Mouse (Mus musculus): ENCODE measurements at regions not wholly inside any gene's neighbourhood (a gene's known extent, or its start where the extent isn't known, plus 50 kb on each side); places are given as distances from the start of the nearest gene placed in this dataset.

DNA sequence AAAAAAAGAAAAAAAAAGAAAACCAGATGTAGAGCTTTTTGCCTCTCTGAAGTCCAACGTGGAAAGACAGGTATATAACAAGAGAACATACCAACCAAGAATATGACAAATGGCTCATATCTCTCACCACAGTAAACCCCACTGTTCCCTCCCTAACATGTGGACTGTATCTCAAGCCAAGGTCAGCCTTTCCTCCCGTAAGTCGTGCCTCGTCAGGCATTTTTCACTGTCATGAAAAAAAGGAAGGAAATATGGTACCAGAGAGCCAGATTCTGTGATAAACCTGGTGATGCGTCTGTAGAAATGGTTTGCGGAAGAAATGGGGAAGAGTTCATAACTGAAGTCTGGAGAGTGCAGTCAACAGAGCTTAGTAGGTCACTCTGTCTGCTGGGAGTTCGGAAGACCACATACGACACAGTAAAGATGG, 185.7 kb downstream of the Rpap3 start:
- Histone ChIP-seq H3K9me3 (ENCODE audit: control insufficient read depth, low read length) (no peaks in the 10 kb centered on the region), H3K27me3 (ENCODE audit: control insufficient read depth, insufficient read depth, low read length) (no peaks in the 10 kb centered on the region), H3K4me1 (replicated peaks; ENCODE audit: control insufficient read depth in 2 of 2, insufficient read depth in 2 of 2, low read length in 1 of 2) (peaks cover 0 to 4% of the 10 kb centered on the region in 2 experiments; a peak in 2 of 4 replicates), H3K27ac (no peak overlapping the region), H3K36me3 (replicated peaks; ENCODE audit: control insufficient read depth, insufficient read depth, low read depth) (no peaks in the 10 kb centered on the region), H3K4me2 (ENCODE audit: low read depth) (no peak overlapping the region), H3K9ac (replicated peaks) (no peak overlapping the region), H3K4me3 (ENCODE audit: insufficient read depth in 1 of 2, low read depth in 2 of 2, low read length in 2 of 2) (no peak overlapping the region)
- no peak for ATAC-seq (ENCODE audit: insufficient read depth)
- 11% methylated on average over 8 of the region's 8 CpGs for WGBS (ENCODE audit: insufficient replicate concordance)
- peak in 1 of 3 experiments; percentile 1 for DNase-seq (ENCODE audit: low read depth in 3 of 3, low spot score in 3 of 3)
- no peak for TF ChIP-seq CTCF (IDR thresholded peaks at IDR 0.05; ENCODE audit: low read depth)
- TF ChIP-seq EP300 (IDR thresholded peaks at IDR 0.05; ENCODE audit: low read depth): no peak

DNA sequence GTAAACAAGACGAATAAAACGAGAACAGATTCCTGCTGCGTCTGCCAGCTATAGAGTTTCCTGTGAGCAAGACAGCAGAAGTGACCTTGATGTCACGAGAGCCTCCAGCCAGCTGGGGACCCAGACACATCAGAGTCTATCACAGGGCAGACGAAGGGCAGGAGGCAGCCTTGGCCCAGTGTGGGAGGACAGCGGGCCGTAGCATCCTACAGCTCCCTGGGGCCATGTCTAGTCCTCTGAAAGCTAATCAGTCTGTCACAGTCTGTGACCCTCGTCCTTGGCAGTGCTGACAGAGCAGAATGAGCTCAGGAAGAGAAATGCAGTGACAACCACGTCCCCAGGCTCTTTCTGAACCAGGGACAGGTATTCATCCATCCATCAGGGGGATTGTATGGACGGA, 187.7 kb downstream of the Rpap3 start:
- no peaks in the 10 kb centered on the region for H3K27me3 ChIP-seq (ENCODE audit: control insufficient read depth, insufficient read depth, low read length)
- no peak overlapping the region for H3K27ac ChIP-seq
- H3K4me2 ChIP-seq (ENCODE audit: low read depth): no peak overlapping the region
- no peak overlapping the region for H3K9ac ChIP-seq (replicated peaks)
- no peak overlapping the region for H3K4me3 ChIP-seq (ENCODE audit: insufficient read depth in 1 of 2, low read depth in 2 of 2, low read length in 2 of 2)
- H3K4me1 ChIP-seq (replicated peaks; ENCODE audit: control insufficient read depth in 2 of 2, insufficient read depth in 2 of 2, low read length in 1 of 2): peaks cover 0 to 4% of the 10 kb centered on the region in 2 experiments; a peak in 2 of 4 replicates
- no peaks in the 10 kb centered on the region for H3K36me3 ChIP-seq (replicated peaks; ENCODE audit: control insufficient read depth, insufficient read depth, low read depth)
- DNase-seq (ENCODE audit: low read depth in 3 of 3, low spot score in 3 of 3) (no peak), ATAC-seq (ENCODE audit: insufficient read depth) (no peak)
- H3K9me3 ChIP-seq (ENCODE audit: control insufficient read depth, low read length): no peaks in the 10 kb centered on the region
- no peak for TF ChIP-seq EP300 (IDR thresholded peaks at IDR 0.05; ENCODE audit: low read depth)
- TF ChIP-seq CTCF (IDR thresholded peaks at IDR 0.05; ENCODE audit: low read depth): no peak
- WGBS (ENCODE audit: insufficient replicate concordance): 59% methylated on average over 10 of the region's 10 CpGs

DNA sequence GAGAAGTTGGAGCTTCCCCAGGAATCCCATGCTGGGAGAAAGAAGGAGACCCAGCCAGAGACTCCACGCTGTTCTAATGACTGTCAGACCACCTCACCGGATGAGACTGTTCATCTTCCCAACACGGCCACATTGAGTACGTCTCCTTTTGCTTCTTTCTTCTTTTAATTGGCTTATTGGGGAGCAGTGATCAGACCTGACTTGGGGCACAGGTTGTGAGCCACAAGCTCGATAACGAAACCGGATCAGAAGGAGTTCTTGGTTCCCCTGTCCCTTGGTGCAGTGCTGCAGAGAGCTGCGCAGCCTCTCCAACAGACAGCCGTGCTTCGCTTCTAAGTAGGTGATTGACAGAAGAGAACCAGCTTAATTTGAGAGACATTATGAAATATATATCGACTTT, 188.4 kb downstream of the Rpap3 start:
- Histone ChIP-seq H3K27ac (no peak overlapping the region), H3K27me3 (ENCODE audit: control insufficient read depth, insufficient read depth, low read length) (no peaks in the 10 kb centered on the region), H3K4me3 (ENCODE audit: insufficient read depth in 1 of 2, low read depth in 2 of 2, low read length in 2 of 2) (no peak overlapping the region), H3K4me2 (ENCODE audit: low read depth) (no peak overlapping the region), H3K9me3 (ENCODE audit: control insufficient read depth, low read length) (no peaks in the 10 kb centered on the region), H3K4me1 (replicated peaks; ENCODE audit: control insufficient read depth in 2 of 2, insufficient read depth in 2 of 2, low read length in 1 of 2) (peaks cover 0 to 4% of the 10 kb centered on the region in 2 experiments; a peak in 2 of 4 replicates), H3K36me3 (replicated peaks; ENCODE audit: control insufficient read depth, insufficient read depth, low read depth) (no peaks in the 10 kb centered on the region), H3K9ac (replicated peaks) (no peak overlapping the region)
- TF ChIP-seq EP300 (IDR thresholded peaks at IDR 0.05; ENCODE audit: low read depth) (no peak), CTCF (IDR thresholded peaks at IDR 0.05; ENCODE audit: low read depth) (no peak)
- 76% methylated on average over 11 of the region's 11 CpGs for WGBS (ENCODE audit: insufficient replicate concordance)
- ATAC-seq (ENCODE audit: insufficient read depth): no peak
- no peak for DNase-seq (ENCODE audit: low read depth in 3 of 3, low spot score in 3 of 3)

DNA sequence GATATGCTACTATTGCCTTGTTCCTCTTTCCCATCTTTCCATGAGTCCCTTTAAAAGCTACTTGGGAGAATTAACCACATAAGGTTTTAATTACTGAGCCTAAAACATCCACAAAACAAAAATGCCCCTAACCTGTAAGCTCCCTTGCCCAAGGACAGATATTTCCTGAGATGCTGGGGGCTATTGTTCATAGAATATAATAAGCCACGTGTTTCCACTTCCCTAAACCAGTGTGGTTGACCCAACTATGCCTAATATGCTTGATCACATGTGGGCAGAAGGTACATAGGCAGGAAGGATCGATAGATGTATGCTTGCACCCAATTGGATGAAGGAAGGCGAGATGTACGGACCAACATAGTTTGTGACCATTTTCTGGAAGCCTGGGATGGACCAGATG, 189.9 kb downstream of the Rpap3 start:
- ATAC-seq (ENCODE audit: insufficient read depth): no peak
- no peak overlapping the region for H3K9ac ChIP-seq (replicated peaks)
- H3K27ac ChIP-seq: no peak overlapping the region
- TF ChIP-seq EP300 (IDR thresholded peaks at IDR 0.05; ENCODE audit: low read depth) (no peak), CTCF (IDR thresholded peaks at IDR 0.05; ENCODE audit: low read depth) (no peak)
- H3K9me3 ChIP-seq (ENCODE audit: control insufficient read depth, low read length): no peaks in the 10 kb centered on the region
- no peaks in the 10 kb centered on the region for H3K36me3 ChIP-seq (replicated peaks; ENCODE audit: control insufficient read depth, insufficient read depth, low read depth)
- H3K4me1 ChIP-seq (replicated peaks; ENCODE audit: control insufficient read depth in 2 of 2, insufficient read depth in 2 of 2, low read length in 1 of 2): peaks cover 0 to 3% of the 10 kb centered on the region in 2 experiments; a peak in 2 of 4 replicates
- 50% methylated on average over 4 of the region's 4 CpGs for WGBS (ENCODE audit: insufficient replicate concordance)
- no peak for DNase-seq (ENCODE audit: low read depth in 3 of 3, low spot score in 3 of 3)
- no peak overlapping the region for H3K4me2 ChIP-seq (ENCODE audit: low read depth)
- H3K27me3 ChIP-seq (ENCODE audit: control insufficient read depth, insufficient read depth, low read length): no peaks in the 10 kb centered on the region
- no peak overlapping the region for H3K4me3 ChIP-seq (ENCODE audit: insufficient read depth in 1 of 2, low read depth in 2 of 2, low read length in 2 of 2)

DNA sequence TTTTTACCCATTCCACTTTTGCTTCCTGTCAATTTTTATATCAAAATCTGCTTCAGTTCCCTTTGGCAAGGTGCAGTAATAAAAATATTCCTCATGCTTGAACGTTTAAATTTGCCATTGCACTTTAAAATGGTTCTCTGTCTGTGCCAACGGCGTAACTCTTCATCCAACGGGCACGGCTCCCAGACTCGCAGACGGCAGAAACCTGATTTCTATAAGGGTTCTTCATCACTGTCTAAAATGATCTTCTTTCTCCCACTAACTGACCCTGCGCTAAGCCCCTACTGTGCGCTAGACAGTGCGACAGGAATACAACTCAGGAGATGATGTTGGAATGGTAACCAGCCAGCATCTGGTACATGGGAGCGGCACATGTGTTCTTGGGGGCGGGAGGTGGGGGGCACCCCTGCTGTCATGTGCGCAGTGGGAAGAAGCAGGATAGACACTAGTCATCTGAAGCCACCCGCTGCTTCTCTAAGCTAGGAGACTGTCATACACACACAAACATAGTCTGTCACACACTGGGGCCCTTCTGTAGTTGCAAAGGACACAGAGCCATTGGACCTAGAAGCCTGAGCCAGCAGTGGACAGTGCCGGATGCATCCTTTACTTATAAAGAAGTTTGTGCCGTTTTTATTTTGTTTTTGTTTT, 197.8 kb downstream of the Rpap3 start:
- no peak overlapping the region for H3K9ac ChIP-seq (replicated peaks)
- no peak for DNase-seq (ENCODE audit: low read depth in 3 of 3, low spot score in 3 of 3)
- no peak overlapping the region for H3K4me2 ChIP-seq (ENCODE audit: low read depth)
- H3K4me1 ChIP-seq (replicated peaks; ENCODE audit: control insufficient read depth in 2 of 2, insufficient read depth in 2 of 2, low read length in 1 of 2): no peaks in the 10 kb centered on the region
- H3K9me3 ChIP-seq (ENCODE audit: control insufficient read depth, low read length): no peaks in the 10 kb centered on the region
- H3K27me3 ChIP-seq (ENCODE audit: control insufficient read depth, insufficient read depth, low read length): no peaks in the 10 kb centered on the region
- no peak for ATAC-seq (ENCODE audit: insufficient read depth)
- no peak for TF ChIP-seq CTCF (IDR thresholded peaks at IDR 0.05; ENCODE audit: low read depth)
- TF ChIP-seq EP300 (IDR thresholded peaks at IDR 0.05; ENCODE audit: low read depth): no peak
- H3K4me3 ChIP-seq (ENCODE audit: insufficient read depth in 1 of 2, low read depth in 2 of 2, low read length in 2 of 2): no peak overlapping the region
- 79% methylated on average over 16 of the region's 16 CpGs for WGBS (ENCODE audit: insufficient replicate concordance)
- no peaks in the 10 kb centered on the region for H3K36me3 ChIP-seq (replicated peaks; ENCODE audit: control insufficient read depth, insufficient read depth, low read depth)
- H3K27ac ChIP-seq: no peak overlapping the region

All from liver, embryonic 14.5 days (tissue).